Mouse (Mus musculus): ENCODE measurements around the gene Crabp1.
A peak's percentile ranks its signal among the peaks of the same experiment; 100 is the strongest.

Gene Crabp1

GRCm38 (mm10) chr9:54776451-54776982 lies 12.0 kb downstream of the Crabp1 start:
- DNase-seq, result no peak

DNA sequence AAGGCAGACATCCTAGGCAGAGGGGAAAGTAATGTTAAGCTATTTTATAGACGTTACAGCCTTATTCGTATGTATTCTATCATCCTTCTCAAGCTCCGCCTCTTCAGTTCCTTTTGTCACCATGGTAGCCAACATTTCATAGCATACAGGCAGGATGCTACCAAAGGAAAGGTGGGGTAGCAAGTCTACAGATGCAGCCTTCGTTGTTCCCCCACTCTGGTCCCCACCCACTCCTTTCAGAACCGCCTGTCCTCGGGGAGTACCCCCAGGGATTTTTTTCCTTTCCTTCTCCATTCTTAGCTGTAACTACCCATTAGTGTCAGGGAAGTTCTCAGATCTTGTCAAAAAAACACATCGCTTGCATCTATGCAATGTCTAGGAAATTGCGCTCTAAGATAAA lies 14.7 kb downstream of the Crabp1 start:
- DNase-seq, result no peak

DNA sequence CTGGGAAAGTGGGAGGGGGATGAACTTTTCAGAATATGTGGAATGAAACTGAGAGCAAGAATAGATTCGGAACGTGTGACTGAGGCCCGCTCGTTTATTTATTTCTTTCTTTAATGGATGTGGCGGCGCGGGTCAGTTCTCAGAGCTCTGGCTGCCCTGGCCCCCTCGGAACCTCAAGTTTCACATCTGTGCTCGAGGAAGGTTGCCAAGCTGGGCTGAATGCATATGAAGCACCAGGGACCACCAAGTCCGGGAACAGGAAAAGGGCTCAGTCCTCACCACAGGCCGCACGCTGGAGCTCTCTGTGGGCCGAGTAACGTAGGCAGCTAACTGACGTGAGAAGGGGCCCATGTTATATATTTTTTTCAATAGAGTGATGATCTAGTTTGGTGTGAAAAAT lies 18.0 kb downstream of the Crabp1 start:
- no peak for DNase-seq

- DNase-seq, result no peak
These were observed 19.5 kb downstream of the Crabp1 start for GRCm38 (mm10) chr9:54784003-54784402.

GRCm38 (mm10) chr9:54785215-54785614 lies 20.7 kb downstream of the Crabp1 start:
- DNase-seq, result no peak

GRCm38 (mm10) chr9:54786083-54786482 lies 21.5 kb downstream of the Crabp1 start:
- DNase-seq, result no peak

- peak in 1 of 2 experiments; percentile 7 for DNase-seq
These were observed 23.2 kb downstream of the Crabp1 start for GRCm38 (mm10) chr9:54787760-54788159.

DNA sequence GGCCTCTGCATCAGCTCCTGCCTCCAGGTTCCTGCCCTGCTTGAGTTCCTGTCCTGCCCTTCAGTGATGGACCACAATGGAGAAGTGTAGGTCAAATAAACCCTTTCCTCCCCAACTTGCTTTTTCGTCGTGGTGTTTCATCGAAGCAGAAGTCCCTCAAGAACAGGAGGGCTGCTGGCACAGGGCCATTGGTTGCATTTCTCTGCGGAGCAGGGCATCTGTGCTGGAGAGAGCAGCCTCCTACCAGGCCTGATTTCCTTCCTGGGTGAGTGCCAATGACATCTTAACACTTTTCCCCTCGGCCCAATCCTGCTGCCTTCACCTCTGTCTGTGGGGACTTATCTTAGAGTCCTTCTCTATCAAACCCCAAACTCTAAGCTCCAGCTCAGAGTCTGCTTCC lies 25.7 kb downstream of the Crabp1 start:
- DNase-seq, result no peak

DNA sequence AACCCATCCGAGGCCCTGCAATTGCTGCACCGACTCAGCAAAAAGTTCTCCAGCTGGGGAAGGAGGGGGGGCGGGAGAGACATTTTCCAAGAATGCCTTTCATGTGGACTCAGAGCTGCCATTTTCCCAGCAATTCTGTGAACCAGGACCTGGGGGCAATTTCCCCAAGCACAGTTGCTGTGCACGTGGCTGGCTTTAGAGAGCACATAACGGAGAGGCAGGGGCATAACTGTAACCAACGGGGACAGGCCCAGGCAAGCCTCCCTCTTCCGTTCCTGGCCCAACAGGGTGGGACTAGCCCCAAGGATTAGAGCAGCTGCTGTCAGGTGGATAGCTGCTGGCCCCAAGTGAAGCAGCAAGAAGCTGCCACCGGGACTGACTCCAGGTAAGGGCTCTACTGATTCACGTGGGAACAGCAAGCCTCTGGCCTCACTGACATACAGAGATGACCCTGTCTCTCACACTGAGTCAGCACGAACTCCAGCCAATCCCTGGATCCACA lies 37.0 kb downstream of the Crabp1 start:
- DNase-seq, result no peak

DNA sequence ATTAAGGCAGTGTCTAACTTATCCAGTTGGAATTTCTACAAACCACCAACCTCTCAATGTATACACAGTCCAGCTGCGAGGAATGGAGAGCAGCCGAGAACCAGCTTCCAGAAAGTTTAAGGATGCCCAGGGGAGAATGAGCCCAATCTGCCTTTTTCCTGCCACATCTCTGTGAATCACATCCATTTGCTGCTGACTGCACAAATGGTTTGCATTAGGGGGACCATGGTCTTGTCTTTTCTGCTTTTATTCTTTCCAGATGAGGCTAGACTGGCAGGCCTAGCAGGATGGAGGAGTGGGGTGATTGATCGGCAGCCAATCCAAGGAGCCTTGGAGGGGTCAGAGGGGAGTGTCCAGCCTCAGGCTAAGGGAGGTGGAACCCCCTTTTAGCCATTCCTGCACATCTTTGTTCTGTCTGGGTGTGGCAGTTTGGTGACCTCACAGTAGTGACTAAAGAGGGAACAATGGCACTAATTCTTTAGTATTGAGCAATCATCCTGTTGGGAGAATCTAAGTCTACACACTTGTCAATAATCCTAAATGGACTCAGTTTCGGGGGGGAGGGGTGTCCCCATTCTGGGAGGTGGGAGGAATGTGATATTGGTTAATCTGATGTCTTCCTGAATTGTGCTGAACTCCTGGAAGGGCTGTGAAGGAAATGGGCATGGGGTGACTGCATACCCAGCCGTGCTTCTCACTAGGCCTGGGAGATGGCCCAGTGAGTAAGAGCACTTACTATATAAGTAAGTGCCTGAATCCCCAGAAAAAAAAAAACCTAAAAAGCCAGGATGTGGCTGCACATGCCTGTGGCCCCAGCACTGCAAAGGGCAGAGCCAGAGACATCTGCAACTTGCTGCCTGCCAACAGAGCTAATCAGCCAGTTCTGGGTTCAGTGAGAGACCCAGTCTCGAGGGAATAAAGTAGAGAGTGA lies 38.5 kb downstream of the Crabp1 start:
- DNase-seq, result no peak

DNA sequence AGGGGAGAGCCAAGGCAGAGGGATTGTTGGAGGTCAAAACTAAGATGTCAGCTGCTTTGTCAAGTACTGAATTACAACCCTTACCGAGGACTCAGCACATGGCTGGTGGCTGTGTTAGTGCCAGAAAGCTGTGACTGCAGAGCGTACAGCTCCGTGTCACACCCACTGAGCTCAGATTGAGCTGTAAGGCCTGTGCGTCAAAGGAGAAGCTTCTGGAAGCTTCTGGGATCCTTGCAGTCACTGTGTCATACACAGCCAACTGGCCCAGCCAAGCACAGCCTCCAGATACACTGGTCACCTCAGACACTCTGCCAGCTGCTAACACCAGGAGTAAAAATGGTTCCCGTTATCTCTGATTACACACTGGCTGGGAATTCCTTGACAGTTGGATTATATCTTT lies 39.8 kb downstream of the Crabp1 start:
- DNase-seq, result no peak

DNA sequence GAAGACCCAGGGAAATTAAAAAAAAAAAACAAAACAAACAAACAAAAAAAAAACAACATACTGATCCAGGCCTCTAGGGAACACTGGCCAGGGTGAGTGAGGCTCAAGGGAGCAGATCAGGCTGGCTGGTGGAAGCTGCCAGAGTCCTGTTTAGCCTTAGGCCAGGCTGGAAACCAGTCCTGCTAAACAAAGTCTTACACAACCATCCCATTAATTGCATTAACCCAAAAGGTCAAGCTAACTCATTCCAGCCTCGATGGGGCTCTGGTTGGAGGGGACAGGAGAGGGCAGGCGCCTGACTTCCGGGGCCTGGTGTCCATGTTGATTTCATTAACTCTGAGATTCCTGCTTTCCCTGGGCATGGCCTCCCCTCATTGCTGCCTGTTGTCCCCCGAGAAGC lies 43.2 kb downstream of the Crabp1 start:
- DNase-seq, result no peak

GRCm38 (mm10) chr9:54809953-54810352 lies 45.4 kb downstream of the Crabp1 start:
- DNase-seq, result no peak

- DNase-seq, result no peak
These were observed 52.1 kb downstream of the Crabp1 start for GRCm38 (mm10) chr9:54816508-54817201.

GRCm38 (mm10) chr9:54821442-54822100 lies 57.0 kb downstream of the Crabp1 start:
- no peak for DNase-seq

Data from spleen, adult 18-20 months (tissue).